Mouse (Mus musculus): Measurements from ENCODE around the gene Rrp9.

DNA sequence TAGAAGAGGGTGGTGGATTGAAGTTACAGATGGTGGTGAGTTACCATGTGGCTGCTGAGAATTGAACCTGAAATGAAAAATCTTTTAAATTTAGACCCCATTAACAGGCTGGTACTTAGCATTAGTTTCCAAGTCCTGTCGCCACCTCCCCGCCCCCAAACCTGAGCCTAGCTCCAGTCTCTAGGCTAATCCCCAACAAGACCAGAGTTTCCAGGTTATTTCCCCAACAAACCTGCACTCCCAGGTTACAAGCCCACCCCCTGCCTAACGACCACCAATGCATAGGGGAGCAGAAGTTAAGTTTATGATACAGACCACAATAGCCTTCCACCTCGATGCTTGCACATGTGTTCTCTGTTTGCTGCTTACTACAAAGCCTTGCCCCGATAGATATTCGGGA, 37.8 kb downstream of the Rrp9 start:
- TF ChIP-seq CTCF (IDR thresholded peaks at IDR 0.05; ENCODE audit: extremely low read depth, insufficient read depth, low read length) (no peak), POLR2A (IDR thresholded peaks at IDR 0.05; ENCODE audit: extremely low read depth, insufficient read depth, low read length) (no peak)
